Mouse (Mus musculus) limb, embryonic 10.5 days (tissue): Measurements from ENCODE around the gene Trappc3. TPM values are rescaled to one million over a fixed set of nuclear protein-coding genes. Genes with fewer than 3 reads are reported as not detected.

Experiments
- DNase-seq: peaks from one replicate; pipeline ENCODE4 v3.0.0-alpha.2; 2017; ENCODE audit warnings: low spot score
- H3K27ac ChIP-seq: fragments of 300-500 bp; sonication (generic); 2 replicates; pipeline ENCODE4 v1.5.1; 2016; ENCODE audit warnings: mild to moderate bottlenecking
- H3K27me3 ChIP-seq: fragments of 300-500 bp; sonication (generic); 2 replicates; pipeline ENCODE4 v1.6.1; 2016; ENCODE audit warnings: low read depth, mild to moderate bottlenecking; ENCODE audit not compliant: poor library complexity, severe bottlenecking
- H3K36me3 ChIP-seq: fragments of 300-500 bp; sonication (generic); 2 replicates; pipeline ENCODE4 v1.6.1; 2016; ENCODE audit warnings: mild to moderate bottlenecking, moderate library complexity
- H3K4me1 ChIP-seq: fragments of 300-500 bp; sonication (generic); 2 replicates; pipeline ENCODE4 v1.6.1; 2016
- H3K4me3 ChIP-seq: fragments of 300-500 bp; sonication (generic); 2 replicates; pipeline ENCODE4 v1.5.1; 2016; ENCODE audit warnings: mild to moderate bottlenecking, moderate library complexity
- H3K9me3 ChIP-seq: fragments of 300-500 bp; sonication (generic); replicated peaks from 2 replicates; pipeline ENCODE4 v1.6.1; 2016; ENCODE audit warnings: mild to moderate bottlenecking
- WGBS: fragments of 180-500 bp; shearing (Covaris S2); methylation state at CpG from one replicate; pipeline ENCODE4 v1.1.7; 2016; 5-methylcytosine and 5-hydroxymethylcytosine counted together
- polyA plus RNA-seq: library from polyadenylated mRNA; unstranded; fragments of >200 nt; fragmentation: Nextera tagmentation; extraction: Ambion mirVana; gene quantifications from 2 replicates; pipeline ENCODE4 v1.2.1, GENCODE M21; 2016

The Trappc3 gene
- polyA plus RNA-seq, 1 experiment from 2014 or later: 95.3 TPM

- peaks cover 43% of the 10 kb centered on the region for H3K36me3 ChIP-seq
- DNase-seq: no peak
- H3K4me3 ChIP-seq: no peak overlapping the region
- H3K9me3 ChIP-seq: no peaks in the 10 kb centered on the region
- 91% methylated on average over 4 of the region's 4 CpGs for WGBS
- no peaks in the 10 kb centered on the region for H3K27me3 ChIP-seq
- peaks cover 23% of the 10 kb centered on the region for H3K4me1 ChIP-seq
- H3K27ac ChIP-seq: no peak overlapping the region
These were observed 13.0 kb downstream of the Trappc3 start for GRCm38 (mm10) chr4:126275081-126275480.

GRCm38 (mm10) chr4:126275681-126276131, 13.6 kb downstream of the Trappc3 start:
- H3K9me3 ChIP-seq: no peaks in the 10 kb centered on the region
- 90% methylated on average over 13 of the region's 13 CpGs for WGBS

GRCm38 (mm10) chr4:126277906-126278564, 15.9 kb downstream of the Trappc3 start:
- Histone ChIP-seq H3K9me3 (no peaks in the 10 kb centered on the region), H3K27ac (peak overlapping the region; percentile 79), H3K4me1 (peaks cover 41% of the 10 kb centered on the region), H3K27me3 (peaks cover 1% of the 10 kb centered on the region; the same call in 1 of the 2 replicates), H3K4me3 (peak overlapping the region; percentile 23), H3K36me3 (peaks cover 32% of the 10 kb centered on the region)
- DNase-seq: peak; percentile 77
- 4% methylated on average over 13 of the region's 13 CpGs for WGBS

More at GRCm38 (mm10) chr4:126275681-126276131, 13.6 kb downstream of the Trappc3 start:
- DNase-seq: no peak
- no peak overlapping the region for H3K27ac ChIP-seq
- H3K36me3 ChIP-seq: peaks cover 43% of the 10 kb centered on the region
- no peak overlapping the region for H3K4me3 ChIP-seq
- H3K27me3 ChIP-seq: no peaks in the 10 kb centered on the region
- H3K4me1 ChIP-seq: peaks cover 28% of the 10 kb centered on the region

- Histone ChIP-seq H3K36me3 (peaks cover 27% of the 10 kb centered on the region), H3K27me3 (peaks cover 6% of the 10 kb centered on the region), H3K27ac (peak overlapping the region; percentile 79), H3K4me3 (peak overlapping the region; percentile 23), H3K4me1 (peaks cover 41% of the 10 kb centered on the region), H3K9me3 (no peaks in the 10 kb centered on the region)
- WGBS: 5% methylated on average over 9 of the region's 9 CpGs
- DNase-seq: peak; percentile 73
These were observed 16.4 kb downstream of the Trappc3 start for GRCm38 (mm10) chr4:126278565-126278915.

- H3K9me3 ChIP-seq: no peaks in the 10 kb centered on the region
- 49% methylated on average over 9 of the region's 9 CpGs for WGBS
- peak overlapping the region; percentile 23 for H3K4me3 ChIP-seq
- peaks cover 23% of the 10 kb centered on the region for H3K36me3 ChIP-seq
- H3K27me3 ChIP-seq: peaks cover 11% of the 10 kb centered on the region
- peaks cover 42% of the 10 kb centered on the region for H3K4me1 ChIP-seq
- peak; percentile 59 for DNase-seq
- H3K27ac ChIP-seq: peak overlapping the region; percentile 79
These were observed 16.8 kb downstream of the Trappc3 start for GRCm38 (mm10) chr4:126278961-126279360.

GRCm38 (mm10) chr4:126281706-126282105, 19.6 kb downstream of the Trappc3 start:
- H3K27ac ChIP-seq: peak overlapping the region; percentile 36; the same call in 1 of the 2 replicates
- peaks cover 51% of the 10 kb centered on the region for H3K4me1 ChIP-seq
- H3K27me3 ChIP-seq: peaks cover 36% of the 10 kb centered on the region
- no peak overlapping the region for H3K4me3 ChIP-seq
- 71% methylated on average over 9 of the region's 9 CpGs for WGBS
- no peaks in the 10 kb centered on the region for H3K36me3 ChIP-seq
- no peaks in the 10 kb centered on the region for H3K9me3 ChIP-seq
- DNase-seq: no peak

- Histone ChIP-seq H3K36me3 (no peaks in the 10 kb centered on the region), H3K27me3 (peaks cover 55% of the 10 kb centered on the region), H3K9me3 (no peaks in the 10 kb centered on the region), H3K27ac (no peak overlapping the region), H3K4me3 (no peak overlapping the region), H3K4me1 (peaks cover 54% of the 10 kb centered on the region)
- no peak for DNase-seq
- 88% methylated on average over 8 of the region's 8 CpGs for WGBS
These were observed 21.5 kb downstream of the Trappc3 start for GRCm38 (mm10) chr4:126283582-126283981.

GRCm38 (mm10) chr4:126286492-126286891, 24.4 kb downstream of the Trappc3 start, which contains the start of gene Col8a2:
Gene Col8a2, plus strand, starts transcription at chr4:126286793.
- peaks cover 83% of the 10 kb centered on the region for H3K27me3 ChIP-seq
- no peak for DNase-seq
- H3K27ac ChIP-seq: peak within 1 kb of the TSS; percentile 73
- peak within 1 kb of the TSS; percentile 47 for H3K4me3 ChIP-seq
- H3K36me3 ChIP-seq: no peaks in the 10 kb centered on the region
- peaks cover 36% of the 10 kb centered on the region for H3K4me1 ChIP-seq
- H3K9me3 ChIP-seq: no peaks in the 10 kb centered on the region
- 2% methylated on average over 42 of the region's 42 CpGs for WGBS

GRCm38 (mm10) chr4:126287302-126287995, 25.3 kb downstream of the Trappc3 start:
- WGBS: 40% methylated on average over 11 of the region's 11 CpGs
- no peak overlapping the region for H3K4me3 ChIP-seq
- H3K36me3 ChIP-seq: no peaks in the 10 kb centered on the region
- no peak overlapping the region for H3K27ac ChIP-seq
- no peak for DNase-seq
- H3K4me1 ChIP-seq: peaks cover 30% of the 10 kb centered on the region
- peaks cover 83% of the 10 kb centered on the region for H3K27me3 ChIP-seq
- H3K9me3 ChIP-seq: no peaks in the 10 kb centered on the region

- Histone ChIP-seq H3K4me3 (no peak overlapping the region), H3K9me3 (no peaks in the 10 kb centered on the region), H3K4me1 (peaks cover 30% of the 10 kb centered on the region), H3K36me3 (no peaks in the 10 kb centered on the region), H3K27me3 (peaks cover 81% of the 10 kb centered on the region), H3K27ac (no peak overlapping the region)
- WGBS: 40% methylated on average over 17 of the region's 17 CpGs
- no peak for DNase-seq
These were observed 26.1 kb downstream of the Trappc3 start for GRCm38 (mm10) chr4:126288085-126288666.

- Histone ChIP-seq H3K4me1 (peaks cover 27% of the 10 kb centered on the region), H3K27ac (no peak overlapping the region), H3K4me3 (no peak overlapping the region), H3K36me3 (no peaks in the 10 kb centered on the region), H3K9me3 (no peaks in the 10 kb centered on the region), H3K27me3 (peaks cover 70% of the 10 kb centered on the region)
- no peak for DNase-seq
- WGBS: 88% methylated on average over 8 of the region's 8 CpGs
These were observed 28.2 kb downstream of the Trappc3 start for GRCm38 (mm10) chr4:126290314-126290713.

- Histone ChIP-seq H3K4me1 (peaks cover 30% of the 10 kb centered on the region), H3K27ac (0 out of 2 replicates have a peak overlapping the region, but pooled peaks have one; percentile 25), H3K9me3 (no peaks in the 10 kb centered on the region), H3K4me3 (no peak overlapping the region), H3K27me3 (peaks cover 71% of the 10 kb centered on the region), H3K36me3 (no peaks in the 10 kb centered on the region)
- 46% methylated on average over 13 of the region's 13 CpGs for WGBS
- DNase-seq: no peak
These were observed 29.1 kb downstream of the Trappc3 start for GRCm38 (mm10) chr4:126291196-126291595.

- no peak for DNase-seq
These were observed 33.0 kb downstream of the Trappc3 start for GRCm38 (mm10) chr4:126295152-126295551.

More at GRCm38 (mm10) chr4:126295152-126295551, 33.0 kb downstream of the Trappc3 start:
- Histone ChIP-seq H3K9me3 (no peaks in the 10 kb centered on the region), H3K4me3 (no peak overlapping the region), H3K27ac (0 out of 2 replicates have a peak overlapping the region, but pooled peaks have one; percentile 19), H3K27me3 (peaks cover 71% of the 10 kb centered on the region), H3K36me3 (no peaks in the 10 kb centered on the region), H3K4me1 (peaks cover 31% of the 10 kb centered on the region)
- 65% methylated on average over 6 of the region's 6 CpGs for WGBS
